Mouse (Mus musculus) testis, adult 2 months (tissue): Measurements from ENCODE around the gene Asic2.

Experiments
- CTCF ChIP-seq: fragments of 200-500 bp; IDR thresholded peaks from 2 replicates; pipeline ENCODE4 v1.5.1; 2012; ENCODE audit warnings: low read depth, mild to moderate bottlenecking, inconsistent platforms, low read length, moderate library complexity; ENCODE audit not compliant: control insufficient read depth, insufficient read depth, insufficient replicate concordance
- POLR2A ChIP-seq: fragments of 200-500 bp; IDR thresholded peaks from 2 replicates; pipeline ENCODE4 v1.6.1; 2012; ENCODE audit warnings: low read depth, mild to moderate bottlenecking, inconsistent platforms, low read length, moderate library complexity; ENCODE audit not compliant: control insufficient read depth

DNA sequence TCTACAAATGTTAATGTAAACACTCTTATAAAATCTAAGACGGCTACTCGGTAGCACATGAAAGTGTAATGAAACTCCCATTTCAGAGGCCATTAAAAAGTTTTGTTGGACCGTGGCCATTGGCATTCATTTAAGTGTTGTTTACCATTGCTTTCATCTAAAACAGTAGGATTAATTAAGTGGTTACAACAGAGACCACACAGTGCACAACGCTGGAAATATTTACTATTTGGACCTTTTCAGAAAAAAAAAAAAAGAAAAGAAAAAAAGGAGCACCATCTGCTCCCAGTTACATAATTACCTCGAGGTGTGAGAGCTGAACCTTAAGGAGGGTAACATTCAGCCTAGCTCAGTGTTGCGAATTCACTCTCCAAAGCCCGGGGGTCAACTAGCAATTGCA is 1122.8 kb downstream of the Asic2 start:
- TF ChIP-seq CTCF (no peak), POLR2A (no peak)
